Mouse (Mus musculus): Measurements from ENCODE around the gene Zfpm1. TPM values are rescaled to one million over a fixed set of nuclear protein-coding genes. Genes with fewer than 3 reads are reported as not detected.

The Zfpm1 gene
- polyA plus RNA-seq, 1 experiment: 35.2 TPM

GRCm38 (mm10) chr8:122299581-122300254 is 17.8 kb downstream of the Zfpm1 start:
- H3K27me3 ChIP-seq (ENCODE audit: control insufficient read depth, insufficient read depth, low read length): no peaks in the 10 kb centered on the region
- no peaks in the 10 kb centered on the region; the same call in 1 of the 2 replicates for H3K4me1 ChIP-seq (ENCODE audit: control insufficient read depth, insufficient read depth, low read length)
- H3K4me3 ChIP-seq (ENCODE audit: control insufficient read depth, low read depth, low read length): no peak overlapping the region
- TF ChIP-seq POLR2A (IDR thresholded peaks at IDR 0.05; ENCODE audit: control insufficient read depth, low read depth, low read length) (no peak), CTCF (IDR thresholded peaks at IDR 0.05; ENCODE audit: control insufficient read depth, insufficient read depth, insufficient replicate concordance, low read depth, low read length) (no peak)
- no peak overlapping the region for H3K27ac ChIP-seq (ENCODE audit: control insufficient read depth, insufficient read depth, low read depth, low read length)
- H3K36me3 ChIP-seq (ENCODE audit: control insufficient read depth, insufficient read depth, low read length): no peaks in the 10 kb centered on the region

- H3K4me1 ChIP-seq (ENCODE audit: control insufficient read depth, insufficient read depth, low read length): no peaks in the 10 kb centered on the region; the same call in 1 of the 2 replicates
- no peaks in the 10 kb centered on the region for H3K27me3 ChIP-seq (ENCODE audit: control insufficient read depth, insufficient read depth, low read length)
- H3K4me3 ChIP-seq (ENCODE audit: control insufficient read depth, low read depth, low read length): no peak overlapping the region
- no peak overlapping the region for H3K27ac ChIP-seq (ENCODE audit: control insufficient read depth, insufficient read depth, low read depth, low read length)
- TF ChIP-seq POLR2A (IDR thresholded peaks at IDR 0.05; ENCODE audit: control insufficient read depth, low read depth, low read length) (no peak), CTCF (IDR thresholded peaks at IDR 0.05; ENCODE audit: control insufficient read depth, insufficient read depth, insufficient replicate concordance, low read depth, low read length) (no peak)
- no peaks in the 10 kb centered on the region for H3K36me3 ChIP-seq (ENCODE audit: control insufficient read depth, insufficient read depth, low read length)
Measured at GRCm38 (mm10) chr8:122301081-122301480, 19.1 kb downstream of the Zfpm1 start.

GRCm38 (mm10) chr8:122301866-122302265 is 19.9 kb downstream of the Zfpm1 start:
- H3K4me1 ChIP-seq (ENCODE audit: control insufficient read depth, insufficient read depth, low read length): no peaks in the 10 kb centered on the region; the same call in 1 of the 2 replicates
- no peaks in the 10 kb centered on the region for H3K27me3 ChIP-seq (ENCODE audit: control insufficient read depth, insufficient read depth, low read length)
- no peak overlapping the region for H3K27ac ChIP-seq (ENCODE audit: control insufficient read depth, insufficient read depth, low read depth, low read length)
- H3K36me3 ChIP-seq (ENCODE audit: control insufficient read depth, insufficient read depth, low read length): no peaks in the 10 kb centered on the region
- TF ChIP-seq CTCF (IDR thresholded peaks at IDR 0.05; ENCODE audit: control insufficient read depth, insufficient read depth, insufficient replicate concordance, low read depth, low read length) (no peak), POLR2A (IDR thresholded peaks at IDR 0.05; ENCODE audit: control insufficient read depth, low read depth, low read length) (no peak)
- H3K4me3 ChIP-seq (ENCODE audit: control insufficient read depth, low read depth, low read length): no peak overlapping the region

- H3K36me3 ChIP-seq (ENCODE audit: control insufficient read depth, insufficient read depth, low read length): no peaks in the 10 kb centered on the region
- no peak overlapping the region for H3K4me3 ChIP-seq (ENCODE audit: control insufficient read depth, low read depth, low read length)
- TF ChIP-seq CTCF (IDR thresholded peaks at IDR 0.05; ENCODE audit: control insufficient read depth, insufficient read depth, insufficient replicate concordance, low read depth, low read length) (no peak), POLR2A (IDR thresholded peaks at IDR 0.05; ENCODE audit: control insufficient read depth, low read depth, low read length) (no peak)
- no peaks in the 10 kb centered on the region; the same call in 1 of the 2 replicates for H3K4me1 ChIP-seq (ENCODE audit: control insufficient read depth, insufficient read depth, low read length)
- no peaks in the 10 kb centered on the region for H3K27me3 ChIP-seq (ENCODE audit: control insufficient read depth, insufficient read depth, low read length)
- no peak overlapping the region for H3K27ac ChIP-seq (ENCODE audit: control insufficient read depth, insufficient read depth, low read depth, low read length)
Measured at GRCm38 (mm10) chr8:122303451-122303850, 21.5 kb downstream of the Zfpm1 start.

GRCm38 (mm10) chr8:122304058-122304457 is 22.1 kb downstream of the Zfpm1 start:
- Histone ChIP-seq H3K4me1 (ENCODE audit: control insufficient read depth, insufficient read depth, low read length) (no peaks in the 10 kb centered on the region; the same call in 1 of the 2 replicates), H3K27me3 (ENCODE audit: control insufficient read depth, insufficient read depth, low read length) (no peaks in the 10 kb centered on the region), H3K4me3 (ENCODE audit: control insufficient read depth, low read depth, low read length) (no peak overlapping the region), H3K36me3 (ENCODE audit: control insufficient read depth, insufficient read depth, low read length) (no peaks in the 10 kb centered on the region), H3K27ac (ENCODE audit: control insufficient read depth, insufficient read depth, low read depth, low read length) (no peak overlapping the region)
- no peak for TF ChIP-seq POLR2A (IDR thresholded peaks at IDR 0.05; ENCODE audit: control insufficient read depth, low read depth, low read length)

GRCm38 (mm10) chr8:122306660-122307399 is 24.9 kb downstream of the Zfpm1 start:
- TF ChIP-seq CTCF (IDR thresholded peaks at IDR 0.05; ENCODE audit: control insufficient read depth, insufficient read depth, insufficient replicate concordance, low read depth, low read length): no peak
- TF ChIP-seq POLR2A (IDR thresholded peaks at IDR 0.05; ENCODE audit: control insufficient read depth, low read depth, low read length): no peak
- Histone ChIP-seq H3K36me3 (ENCODE audit: control insufficient read depth, insufficient read depth, low read length) (no peaks in the 10 kb centered on the region), H3K4me3 (ENCODE audit: control insufficient read depth, low read depth, low read length) (no peak overlapping the region), H3K27me3 (ENCODE audit: control insufficient read depth, insufficient read depth, low read length) (no peaks in the 10 kb centered on the region), H3K27ac (ENCODE audit: control insufficient read depth, insufficient read depth, low read depth, low read length) (no peak overlapping the region), H3K4me1 (ENCODE audit: control insufficient read depth, insufficient read depth, low read length) (no peaks in the 10 kb centered on the region)

GRCm38 (mm10) chr8:122307836-122308235 is 25.9 kb downstream of the Zfpm1 start:
- no peak for TF ChIP-seq POLR2A (IDR thresholded peaks at IDR 0.05; ENCODE audit: control insufficient read depth, low read depth, low read length)
- no peak for TF ChIP-seq CTCF (IDR thresholded peaks at IDR 0.05; ENCODE audit: control insufficient read depth, insufficient read depth, insufficient replicate concordance, low read depth, low read length)
- Histone ChIP-seq H3K27ac (ENCODE audit: control insufficient read depth, insufficient read depth, low read depth, low read length) (no peak overlapping the region), H3K4me1 (ENCODE audit: control insufficient read depth, insufficient read depth, low read length) (no peaks in the 10 kb centered on the region), H3K36me3 (ENCODE audit: control insufficient read depth, insufficient read depth, low read length) (no peaks in the 10 kb centered on the region), H3K4me3 (ENCODE audit: control insufficient read depth, low read depth, low read length) (no peak overlapping the region), H3K27me3 (ENCODE audit: control insufficient read depth, insufficient read depth, low read length) (no peaks in the 10 kb centered on the region)

All from testis, adult 2 months (tissue).